Mouse (Mus musculus) lung, adult 2 months (tissue): ENCODE measurements around the gene Dcst2. TPM values are rescaled to one million over a fixed set of nuclear protein-coding genes. Genes with fewer than 3 reads are reported as not detected.
A peak's percentile ranks its signal among the peaks of the same experiment; 100 is the strongest.

Experiments used
- DNase-seq: peaks from one replicate; pipeline ENCODE4 v3.0.0; 2022
- H3K4me1 ChIP-seq: fragments of 200-500 bp; 2 replicates; pipeline ENCODE4 v1.6.1; 2011; ENCODE audit warnings: low read length; ENCODE audit not compliant: control insufficient read depth, insufficient read depth
- H3K4me3 ChIP-seq: fragments of 200-500 bp; replicated peaks from 2 replicates; pipeline ENCODE3; 2011; ENCODE audit warnings: low read depth, mild to moderate bottlenecking, control low read depth, low read length; ENCODE audit errors: extremely low read depth
- CTCF ChIP-seq: fragments of 200-500 bp; IDR thresholded peaks from 2 replicates; pipeline ENCODE4 v1.5.1; 2011; ENCODE audit warnings: mild to moderate bottlenecking, low read length, control low read depth; ENCODE audit not compliant: insufficient read depth
- POLR2A ChIP-seq: fragments of 200-500 bp; IDR thresholded peaks from 2 replicates; pipeline ENCODE4 v1.6.1; 2011; ENCODE audit warnings: low read depth, mild to moderate bottlenecking, control low read depth, low read length, borderline replicate concordance; ENCODE audit errors: extremely low read depth
- WGBS: fragments of 180-500 bp; shearing (Covaris S2); methylation state at CpG from one replicate; pipeline ENCODE4 v1.1.7; 2018; 5-methylcytosine and 5-hydroxymethylcytosine counted together
- polyA plus RNA-seq: library from polyadenylated mRNA; depleted of rRNA; stranded (reverse); fragments of >200 nt; gene quantifications from 2 replicates; pipeline ENCODE4 v1.2.3, GENCODE M21; 2012

Gene Dcst2
- polyA plus RNA-seq, 1 experiment, result 0.28 TPM

- no peak for TF ChIP-seq POLR2A
- TF ChIP-seq CTCF, result no peak
- under 1% methylated on average over 4 of the region's 4 CpGs for WGBS
- Histone ChIP-seq H3K4me3 (no peak overlapping the region), H3K4me1 (peaks cover 11% of the 10 kb centered on the region)
- no peak for DNase-seq
Measured at GRCm38 (mm10) chr3:89396654-89397005, 34.9 kb downstream of the Dcst2 start.

DNA sequence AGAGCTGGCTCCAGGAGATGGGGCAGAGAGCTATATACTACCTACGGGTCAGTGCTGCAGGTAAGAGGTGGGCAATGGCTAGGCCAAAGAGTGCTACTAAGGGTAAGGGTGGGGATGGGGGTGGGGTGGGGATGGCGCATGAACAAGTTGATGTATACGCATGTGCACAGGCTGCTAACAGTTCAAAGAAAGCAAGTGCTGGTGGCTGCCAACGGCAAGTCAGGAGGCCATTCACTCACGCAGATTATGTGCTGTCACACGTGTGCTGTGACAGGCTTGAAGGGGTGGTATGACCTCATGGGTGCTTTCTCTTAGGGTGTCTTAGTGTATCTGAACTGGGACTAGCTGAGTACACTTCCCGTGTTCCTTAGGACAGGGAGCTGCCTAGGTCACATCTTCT, 39.6 kb downstream of the Dcst2 start:
- Histone ChIP-seq H3K4me3 (no peak overlapping the region), H3K4me1 (peaks cover 3% of the 10 kb centered on the region; the same call in 1 of the 2 replicates)
- WGBS, result 87% methylated on average over 7 of the region's 7 CpGs
- TF ChIP-seq POLR2A (no peak), CTCF (no peak)
- DNase-seq, result no peak

DNA sequence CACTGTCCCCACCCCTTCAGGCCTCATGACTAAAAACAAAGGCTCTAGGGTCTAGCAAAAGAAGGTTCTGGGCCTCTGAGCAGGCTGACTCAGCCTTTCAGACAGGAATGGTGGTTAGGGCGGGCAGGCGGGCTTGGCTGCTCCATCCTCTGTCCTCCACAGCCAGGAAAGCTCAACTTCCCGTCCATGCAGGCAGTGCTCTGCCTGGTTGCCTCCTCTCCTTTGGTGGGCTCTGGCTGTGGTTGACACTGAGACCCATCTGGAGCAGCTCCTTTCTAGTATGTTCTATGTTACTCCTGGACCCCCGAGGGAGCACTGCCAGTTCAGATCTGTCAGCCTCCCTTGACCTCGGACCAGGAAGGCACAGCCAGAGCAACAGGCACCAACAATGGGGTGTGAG, 40.9 kb downstream of the Dcst2 start, which contains the start of gene Lenep:
Gene Lenep (minus strand): TSS at position 101 of the 400 bp plus-strand sequence.
- no peak for TF ChIP-seq CTCF
- no peak for TF ChIP-seq POLR2A
- Histone ChIP-seq H3K4me1 (no peaks in the 10 kb centered on the region), H3K4me3 (no peak within 1 kb of the TSS)
- 74% methylated on average over 5 of the region's 5 CpGs for WGBS
- DNase-seq, result no peak

GRCm38 (mm10) chr3:89406887-89407286, 45.1 kb downstream of the Dcst2 start:
- Histone ChIP-seq H3K4me1 (peaks cover 3% of the 10 kb centered on the region), H3K4me3 (no peak overlapping the region)
- TF ChIP-seq CTCF (no peak), POLR2A (no peak)
- 83% methylated on average over 6 of the region's 6 CpGs for whole genome bisulfite sequencing
- DNase-seq, result no peak

GRCm38 (mm10) chr3:89408448-89408847, 46.7 kb downstream of the Dcst2 start:
- WGBS, result 67% methylated on average over 16 of the region's 16 CpGs
- TF ChIP-seq CTCF (no peak), POLR2A (no peak)
- Histone ChIP-seq H3K4me3 (no peak overlapping the region), H3K4me1 (peaks cover 3% of the 10 kb centered on the region)
- DNase-seq, result no peak

GRCm38 (mm10) chr3:89409701-89410100, 47.9 kb downstream of the Dcst2 start:
- TF ChIP-seq POLR2A, result no peak
- TF ChIP-seq CTCF, result no peak
- DNase-seq, result no peak
- WGBS, result 75% methylated on average over 3 of the region's 3 CpGs
- H3K4me1 ChIP-seq, result peaks cover 3% of the 10 kb centered on the region
- H3K4me3 ChIP-seq, result no peak overlapping the region

GRCm38 (mm10) chr3:89410864-89411263, 49.1 kb downstream of the Dcst2 start:
- Histone ChIP-seq H3K4me1 (peaks cover 3% of the 10 kb centered on the region), H3K4me3 (no peak overlapping the region)
- no peak for DNase-seq
- 72% methylated on average over 10 of the region's 10 CpGs for WGBS
- no peak for TF ChIP-seq CTCF
- TF ChIP-seq POLR2A, result no peak

- WGBS, result 4% methylated on average over 28 of the region's 28 CpGs
- DNase-seq, result peak; percentile 99
- Histone ChIP-seq H3K4me3 (peak within 1 kb of the TSS; percentile 57), H3K4me1 (peaks cover 3% of the 10 kb centered on the region)
- TF ChIP-seq CTCF (no peak), POLR2A (no peak)
Measured at GRCm38 (mm10) chr3:89411490-89412393, 50.0 kb downstream of the Dcst2 start, which contains the start of gene Flad1. Flad1 (minus strand) TSS chr3:89411870.

DNA sequence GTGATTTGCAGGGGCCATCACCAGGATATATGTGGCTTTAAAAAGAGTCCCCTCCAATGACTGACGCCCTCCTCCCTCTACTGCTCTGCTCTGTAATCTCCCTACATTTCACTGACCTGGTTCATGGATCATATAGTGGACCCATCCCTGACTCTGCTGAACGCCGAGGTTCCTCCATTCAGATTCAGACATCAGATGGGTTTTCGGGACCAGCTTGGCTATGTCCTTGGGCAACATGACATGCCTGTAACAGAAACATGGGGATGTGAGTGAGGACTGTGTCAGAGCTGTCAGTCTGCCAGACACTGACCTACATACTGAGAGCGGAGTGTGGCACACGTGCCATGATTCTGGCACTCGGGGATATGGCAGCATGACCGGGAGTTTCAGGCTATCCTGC, 54.4 kb downstream of the Dcst2 start:
- H3K4me1 ChIP-seq, result peaks cover 5% of the 10 kb centered on the region
- 93% methylated on average over 8 of the region's 8 CpGs for WGBS
- TF ChIP-seq CTCF (no peak), POLR2A (no peak)
- no peak for DNase-seq
- H3K4me3 ChIP-seq, result no peak overlapping the region

DNA sequence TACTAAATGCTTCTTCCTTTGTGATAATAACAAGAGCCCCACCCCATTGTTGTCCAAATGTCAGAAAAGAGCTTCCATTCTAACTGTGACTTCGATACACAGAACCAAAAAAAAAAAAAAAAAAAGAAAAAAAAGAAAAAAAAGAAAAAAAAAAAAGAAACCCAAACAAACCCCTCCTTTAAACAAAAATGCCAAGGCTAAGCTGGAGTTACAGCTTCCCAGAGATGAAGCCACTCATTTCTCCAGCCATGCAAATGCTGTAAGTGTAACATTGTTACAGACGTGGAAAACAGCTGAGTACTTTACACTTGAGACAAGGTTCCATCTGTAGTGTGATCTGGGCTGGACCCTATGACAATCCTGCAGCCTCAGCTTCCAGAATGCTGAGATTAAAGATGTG, 55.4 kb downstream of the Dcst2 start:
- DNase-seq, result no peak
- TF ChIP-seq CTCF (no peak), POLR2A (no peak)
- peaks cover 3% of the 10 kb centered on the region; the same call in 1 of the 2 replicates for H3K4me1 ChIP-seq
- 35% methylated on average over 2 of the region's 2 CpGs for WGBS
- H3K4me3 ChIP-seq, result no peak overlapping the region

DNA sequence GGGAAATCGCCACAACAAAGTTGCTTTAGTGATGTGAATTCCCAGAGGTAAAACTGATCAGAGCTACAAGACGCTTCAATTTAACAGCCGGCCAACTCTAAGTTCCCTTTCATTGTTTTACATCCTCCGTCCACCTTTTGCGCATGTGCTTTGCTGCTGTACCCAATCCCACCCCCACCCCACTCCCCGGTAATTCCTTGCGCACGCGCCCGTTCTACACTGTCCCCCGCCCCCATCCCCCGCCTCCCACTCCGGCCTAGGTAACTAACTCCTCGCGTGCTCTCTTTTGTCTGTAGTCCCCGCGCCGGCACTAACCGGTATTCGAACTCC, 56.0 kb downstream of the Dcst2 start:
- WGBS, result 1% methylated on average over 20 of the region's 20 CpGs
- TF ChIP-seq POLR2A (no peak), CTCF (no peak)
- peak overlapping the region; percentile 58 for H3K4me3 ChIP-seq
- H3K4me1 ChIP-seq, result peaks cover 3% of the 10 kb centered on the region; the same call in 1 of the 2 replicates
- no peak for DNase-seq
